Mouse (Mus musculus) brain, embryonic 14.5 days (tissue): ENCODE data around the gene Cpne8.
A peak's percentile ranks its signal among the peaks of the same experiment; 100 is the strongest.

ENCODE experiments used
- CTCF ChIP-seq: fragments of 200-500 bp; IDR thresholded peaks from 2 replicates; pipeline ENCODE4 v1.5.1; 2012; ENCODE audit warnings: inconsistent platforms, mild to moderate bottlenecking, moderate library complexity, borderline replicate concordance; ENCODE audit not compliant: insufficient read depth, insufficient read length; ENCODE audit errors: extremely low read depth
- POLR2A ChIP-seq: fragments of 200-500 bp; IDR thresholded peaks from 2 replicates; pipeline ENCODE4 v1.6.1; 2012; ENCODE audit warnings: mild to moderate bottlenecking, inconsistent platforms, borderline replicate concordance; ENCODE audit not compliant: poor library complexity, insufficient read depth, insufficient read length, severe bottlenecking; ENCODE audit errors: extremely low read depth

GRCm38 (mm10) chr15:90679760-90680579 is 738 bp upstream of the Cpne8 start:
- TF ChIP-seq CTCF (peak; percentile 97), POLR2A (no peak)
